Mouse (Mus musculus): ENCODE results near the gene Rspo3. TPM values are rescaled to one million over a fixed set of nuclear protein-coding genes. Genes with fewer than 3 reads are reported as not detected.

The Rspo3 gene
- polyA plus RNA-seq, 1 experiment from 2014 or later: 12.0 TPM

DNA sequence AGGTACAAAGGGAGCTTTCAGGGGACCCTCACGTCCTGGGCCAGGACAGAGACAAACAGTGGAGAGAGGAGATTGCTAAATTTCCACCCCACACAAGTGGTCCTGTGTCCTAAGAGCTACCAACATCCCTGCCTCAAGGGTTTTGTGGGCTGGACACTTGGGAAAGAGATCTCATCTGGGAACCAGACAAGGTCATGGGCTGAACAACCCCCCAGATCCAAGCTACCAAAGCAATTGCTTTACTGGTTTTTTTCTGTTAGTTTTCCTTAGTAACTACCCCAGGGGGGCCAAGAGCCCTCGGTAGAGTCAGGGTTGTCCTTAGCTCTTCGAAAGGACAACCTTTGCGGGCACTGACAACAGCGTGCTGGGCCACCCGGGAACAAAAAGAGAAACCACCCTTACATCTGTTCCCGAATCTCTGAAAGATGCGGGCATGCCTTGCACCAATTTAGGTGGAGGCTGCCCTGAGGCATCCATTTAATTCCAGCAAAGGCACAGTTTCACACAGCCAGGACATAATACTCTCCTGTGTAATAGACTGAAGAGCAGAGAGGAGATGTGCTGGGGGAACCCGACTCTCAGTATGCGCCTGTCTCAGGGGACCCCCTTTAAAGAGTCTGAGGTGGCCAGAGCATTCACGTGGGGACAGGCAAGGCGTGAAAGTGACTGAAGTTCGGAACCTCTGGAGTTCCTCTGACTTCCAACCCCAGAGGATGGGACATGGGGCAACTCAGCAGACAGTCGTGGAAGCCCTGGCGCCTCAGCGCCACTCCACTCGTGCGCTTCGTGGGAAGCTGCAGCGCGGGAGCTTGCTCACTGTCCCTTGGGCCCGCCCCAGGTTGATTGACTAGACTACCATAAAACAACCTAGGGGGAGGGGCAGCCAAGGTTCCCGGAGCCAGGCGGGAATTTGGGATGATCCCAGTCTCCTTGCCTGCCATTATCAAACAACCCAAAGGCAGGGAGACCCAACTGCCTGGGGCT, 1.5 kb downstream of the Rspo3 start:
- peak overlapping the region; percentile 70 for H3K9ac ChIP-seq (ENCODE audit: low read length)
- peak overlapping the region; percentile 73 for H3K4me3 ChIP-seq (replicated peaks; ENCODE audit: low read length)
- H3K27me3 ChIP-seq (ENCODE audit: control insufficient read depth, insufficient read depth, low read length): peaks cover 10% of the 10 kb centered on the region
- no peak overlapping the region for H3K27ac ChIP-seq (ENCODE audit: low read length)
- WGBS: 3% methylated on average over 24 of the region's 24 CpGs
- peaks cover 8% of the 10 kb centered on the region; the same call in 1 of the 2 replicates for H3K4me1 ChIP-seq (ENCODE audit: control insufficient read depth, insufficient read depth, low read length)
- peak overlapping the region; percentile 88 for H3K4me2 ChIP-seq (ENCODE audit: low read depth, low read length)
- H3K9me3 ChIP-seq (replicated peaks; ENCODE audit: control insufficient read depth, low read length): no peaks in the 10 kb centered on the region
- H3K36me3 ChIP-seq (ENCODE audit: control insufficient read depth, insufficient read depth, low read length): no peaks in the 10 kb centered on the region
- no peak for ATAC-seq (ENCODE audit: insufficient read depth, low FRiP score)

DNA sequence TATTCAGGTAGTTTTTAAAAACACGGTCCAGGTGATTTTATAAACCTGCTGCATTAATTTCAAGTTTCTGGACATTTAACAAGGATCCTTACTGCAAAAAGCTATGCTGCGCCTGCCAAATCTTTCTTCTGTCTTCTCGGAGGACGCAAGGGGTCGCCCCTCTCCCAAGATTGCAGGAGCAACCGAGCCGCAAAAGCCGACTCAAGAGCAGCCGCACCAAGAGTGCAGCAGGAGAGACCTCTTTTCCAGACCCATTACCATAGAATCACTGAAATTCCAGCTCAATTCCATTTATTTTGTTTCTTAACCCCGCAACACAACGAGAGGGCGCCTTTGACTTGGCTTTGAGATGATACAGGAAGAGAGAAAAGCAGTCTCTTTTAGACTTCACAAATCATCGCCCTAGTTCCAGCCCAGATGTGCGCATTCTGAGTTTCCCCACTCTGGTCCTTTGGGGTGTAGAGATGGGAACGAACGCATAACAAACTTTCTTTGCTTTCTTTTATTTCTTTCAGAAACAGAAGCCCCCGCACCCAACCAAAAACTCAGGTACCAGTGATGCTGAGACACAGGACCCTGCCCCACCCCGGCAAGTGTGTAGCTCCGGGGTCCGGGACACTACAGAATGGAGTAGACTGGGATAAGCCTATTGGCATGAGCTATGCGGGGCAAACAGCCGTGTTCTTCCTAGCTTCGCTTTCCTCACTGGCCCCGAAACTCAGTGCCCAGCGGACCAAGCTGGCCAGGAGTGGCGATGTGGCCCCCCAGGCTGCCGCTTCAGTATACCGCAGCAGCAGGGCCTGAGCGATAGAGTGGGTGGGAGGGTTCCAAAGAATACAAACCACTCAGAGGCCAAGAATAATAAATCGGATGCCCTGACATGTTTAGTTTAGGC, 2.6 kb downstream of the Rspo3 start:
- H3K4me2 ChIP-seq (ENCODE audit: low read depth, low read length): peak overlapping the region; percentile 88
- under 1% methylated on average over 30 of the region's 30 CpGs for WGBS
- H3K4me3 ChIP-seq (replicated peaks; ENCODE audit: low read length): peak overlapping the region; percentile 73
- H3K36me3 ChIP-seq (ENCODE audit: control insufficient read depth, insufficient read depth, low read length): no peaks in the 10 kb centered on the region
- H3K27me3 ChIP-seq (ENCODE audit: control insufficient read depth, insufficient read depth, low read length): peaks cover 10% of the 10 kb centered on the region
- no peaks in the 10 kb centered on the region for H3K9me3 ChIP-seq (replicated peaks; ENCODE audit: control insufficient read depth, low read length)
- H3K9ac ChIP-seq (ENCODE audit: low read length): peak overlapping the region; percentile 70
- H3K4me1 ChIP-seq (ENCODE audit: control insufficient read depth, insufficient read depth, low read length): peaks cover 8% of the 10 kb centered on the region; the same call in 1 of the 2 replicates
- peak; percentile 61; the same call in 1 of the 2 replicates for ATAC-seq (ENCODE audit: insufficient read depth, low FRiP score)
- peak overlapping the region; percentile 37; the same call in 1 of the 2 replicates for H3K27ac ChIP-seq (ENCODE audit: low read length)

DNA sequence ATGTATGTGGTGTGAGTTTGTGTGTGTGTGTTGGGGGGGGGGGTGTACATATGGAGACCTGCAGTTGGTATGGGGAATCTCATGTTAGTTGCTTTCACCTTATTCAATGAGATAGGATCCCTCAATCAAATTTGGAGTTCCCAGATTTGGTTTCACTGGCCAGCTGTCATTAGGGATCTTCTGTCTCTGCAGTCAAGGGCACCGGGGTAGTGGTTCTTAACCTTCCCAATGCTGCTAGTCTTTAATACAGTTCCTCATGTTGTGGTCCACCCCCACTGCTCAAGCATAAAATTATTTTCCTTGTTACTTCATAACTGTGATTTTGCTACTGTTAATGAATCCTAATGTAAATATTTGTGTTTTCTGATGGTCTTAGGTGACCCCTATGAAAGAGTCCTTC, 22.1 kb downstream of the Rspo3 start:
- no peaks in the 10 kb centered on the region for H3K36me3 ChIP-seq (ENCODE audit: control insufficient read depth, insufficient read depth, low read length)
- no peaks in the 10 kb centered on the region for H3K27me3 ChIP-seq (ENCODE audit: control insufficient read depth, insufficient read depth, low read length)
- H3K4me2 ChIP-seq (ENCODE audit: low read depth, low read length): no peak overlapping the region
- H3K9ac ChIP-seq (ENCODE audit: low read length): no peak overlapping the region
- no peak overlapping the region for H3K4me3 ChIP-seq (replicated peaks; ENCODE audit: low read length)
- no peak for ATAC-seq (ENCODE audit: insufficient read depth, low FRiP score)
- no peaks in the 10 kb centered on the region for H3K4me1 ChIP-seq (ENCODE audit: control insufficient read depth, insufficient read depth, low read length)
- WGBS: 85% methylated on average over 1 of the region's 1 CpGs
- H3K27ac ChIP-seq (ENCODE audit: low read length): no peak overlapping the region
- H3K9me3 ChIP-seq (replicated peaks; ENCODE audit: control insufficient read depth, low read length): no peaks in the 10 kb centered on the region

DNA sequence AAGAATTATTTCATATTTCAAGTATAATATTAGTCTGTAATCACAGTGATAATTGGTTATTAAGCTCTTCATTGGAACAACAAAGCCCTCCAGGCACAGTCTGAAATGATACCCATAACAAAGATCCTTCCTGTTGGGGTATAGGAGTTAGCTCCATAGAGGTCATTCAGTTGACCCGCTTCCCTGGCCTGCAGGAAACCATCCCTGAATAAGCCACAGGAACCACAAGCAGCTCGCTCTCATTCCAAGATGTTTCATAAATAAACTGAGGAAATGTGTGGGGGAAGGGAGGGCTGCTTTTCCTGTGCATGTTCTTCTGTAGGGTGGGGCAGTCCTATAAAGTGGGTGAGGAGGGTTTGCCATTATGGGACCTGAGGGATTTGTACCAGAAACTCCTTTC, 27.5 kb downstream of the Rspo3 start:
- H3K9me3 ChIP-seq (replicated peaks; ENCODE audit: control insufficient read depth, low read length): no peaks in the 10 kb centered on the region
- WGBS: 67% methylated on average over 2 of the region's 2 CpGs
- H3K4me1 ChIP-seq (ENCODE audit: control insufficient read depth, insufficient read depth, low read length): no peaks in the 10 kb centered on the region
- H3K27ac ChIP-seq (ENCODE audit: low read length): no peak overlapping the region
- no peak for ATAC-seq (ENCODE audit: insufficient read depth, low FRiP score)
- H3K36me3 ChIP-seq (ENCODE audit: control insufficient read depth, insufficient read depth, low read length): no peaks in the 10 kb centered on the region
- H3K27me3 ChIP-seq (ENCODE audit: control insufficient read depth, insufficient read depth, low read length): no peaks in the 10 kb centered on the region
- no peak overlapping the region for H3K4me2 ChIP-seq (ENCODE audit: low read depth, low read length)
- H3K9ac ChIP-seq (ENCODE audit: low read length): no peak overlapping the region
- no peak overlapping the region for H3K4me3 ChIP-seq (replicated peaks; ENCODE audit: low read length)

DNA sequence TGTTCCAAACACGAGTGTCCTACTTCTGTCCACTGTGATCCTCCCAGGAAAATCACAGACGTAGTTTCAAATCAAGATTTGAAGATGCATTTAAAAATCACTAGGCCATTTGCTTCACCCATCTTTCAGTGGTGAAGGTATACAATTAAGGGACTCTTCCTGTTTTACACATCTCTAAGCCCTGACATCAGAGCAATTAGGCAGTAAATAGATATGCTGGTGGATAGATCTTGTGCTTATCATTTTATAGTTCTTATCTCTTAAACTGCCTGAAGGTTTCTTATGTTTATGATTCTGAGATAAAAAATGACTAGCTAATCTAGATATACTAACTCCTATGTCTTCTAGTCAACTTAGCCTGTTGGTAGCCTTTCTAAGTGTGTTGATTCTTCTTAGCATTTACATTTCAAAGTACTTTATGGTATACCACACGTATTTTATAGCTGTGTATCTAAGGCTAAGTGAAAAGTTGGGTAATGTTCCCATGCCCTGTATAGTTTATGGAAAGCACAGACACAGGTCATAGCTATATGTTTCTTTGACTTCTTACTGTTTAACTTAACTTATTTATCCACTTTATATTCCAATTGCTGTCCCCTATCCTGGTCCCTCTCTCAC, 38.4 kb downstream of the Rspo3 start:
- no peaks in the 10 kb centered on the region for H3K27me3 ChIP-seq (ENCODE audit: control insufficient read depth, insufficient read depth, low read length)
- no peak overlapping the region for H3K4me3 ChIP-seq (replicated peaks; ENCODE audit: low read length)
- H3K27ac ChIP-seq (ENCODE audit: low read length): no peak overlapping the region
- no peaks in the 10 kb centered on the region for H3K9me3 ChIP-seq (replicated peaks; ENCODE audit: control insufficient read depth, low read length)
- ATAC-seq (ENCODE audit: insufficient read depth, low FRiP score): no peak
- no peak overlapping the region for H3K9ac ChIP-seq (ENCODE audit: low read length)
- no peaks in the 10 kb centered on the region for H3K36me3 ChIP-seq (ENCODE audit: control insufficient read depth, insufficient read depth, low read length)
- H3K4me1 ChIP-seq (ENCODE audit: control insufficient read depth, insufficient read depth, low read length): no peaks in the 10 kb centered on the region
- 67% methylated on average over 3 of the region's 3 CpGs for WGBS
- no peak overlapping the region for H3K4me2 ChIP-seq (ENCODE audit: low read depth, low read length)

DNA sequence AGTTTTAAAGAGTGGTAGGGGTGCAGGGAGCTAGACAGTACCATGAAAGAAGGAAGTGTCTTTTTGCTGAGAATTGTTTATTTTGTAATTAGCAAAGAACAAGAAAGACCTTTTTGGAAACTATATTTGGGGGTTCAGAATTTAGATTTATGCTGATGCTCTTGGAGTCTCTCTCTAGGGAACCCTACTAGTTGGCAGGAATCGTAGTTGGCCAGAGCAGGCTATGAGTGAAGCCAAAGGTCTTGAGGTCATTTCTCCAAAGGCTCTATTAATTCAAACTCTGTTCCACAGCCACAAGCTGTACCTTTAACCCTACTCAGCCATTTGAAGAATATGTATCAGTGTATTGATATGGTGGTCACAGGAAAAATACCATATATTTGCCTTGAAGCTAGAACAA, 41.7 kb downstream of the Rspo3 start:
- no peaks in the 10 kb centered on the region for H3K4me1 ChIP-seq (ENCODE audit: control insufficient read depth, insufficient read depth, low read length)
- ATAC-seq (ENCODE audit: insufficient read depth, low FRiP score): no peak
- H3K36me3 ChIP-seq (ENCODE audit: control insufficient read depth, insufficient read depth, low read length): no peaks in the 10 kb centered on the region
- no peak overlapping the region for H3K4me3 ChIP-seq (replicated peaks; ENCODE audit: low read length)
- H3K4me2 ChIP-seq (ENCODE audit: low read depth, low read length): no peak overlapping the region
- no peaks in the 10 kb centered on the region for H3K9me3 ChIP-seq (replicated peaks; ENCODE audit: control insufficient read depth, low read length)
- no peaks in the 10 kb centered on the region for H3K27me3 ChIP-seq (ENCODE audit: control insufficient read depth, insufficient read depth, low read length)
- no peak overlapping the region for H3K27ac ChIP-seq (ENCODE audit: low read length)
- 70% methylated on average over 1 of the region's 1 CpGs for WGBS
- no peak overlapping the region for H3K9ac ChIP-seq (ENCODE audit: low read length)

DNA sequence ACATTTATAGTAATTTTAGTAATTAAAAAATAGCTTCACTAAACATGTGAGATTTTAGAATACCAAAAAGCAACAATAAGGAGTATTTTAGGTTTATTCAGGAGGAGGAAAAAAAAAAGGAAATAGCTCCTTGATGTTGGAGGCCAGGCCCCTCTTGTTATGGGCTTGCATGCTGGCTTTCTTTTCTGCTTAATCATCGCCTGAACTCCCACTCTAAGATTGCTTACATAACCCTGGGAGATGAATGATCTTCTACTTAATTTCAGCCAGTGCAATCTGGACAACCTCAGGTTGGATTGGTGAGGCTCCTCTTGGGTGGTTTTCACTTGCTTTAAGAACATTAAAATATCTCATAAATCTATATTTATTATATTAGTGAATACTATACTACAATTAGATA, 54.7 kb downstream of the Rspo3 start:
- Histone ChIP-seq H3K27me3 (ENCODE audit: control insufficient read depth, insufficient read depth, low read length) (no peaks in the 10 kb centered on the region), H3K9ac (ENCODE audit: low read length) (no peak overlapping the region), H3K36me3 (ENCODE audit: control insufficient read depth, insufficient read depth, low read length) (no peaks in the 10 kb centered on the region), H3K9me3 (replicated peaks; ENCODE audit: control insufficient read depth, low read length) (no peaks in the 10 kb centered on the region), H3K4me2 (ENCODE audit: low read depth, low read length) (no peak overlapping the region), H3K4me3 (replicated peaks; ENCODE audit: low read length) (no peak overlapping the region), H3K4me1 (ENCODE audit: control insufficient read depth, insufficient read depth, low read length) (peaks cover 3% of the 10 kb centered on the region; the same call in 1 of the 2 replicates), H3K27ac (ENCODE audit: low read length) (no peak overlapping the region)
- ATAC-seq (ENCODE audit: insufficient read depth, low FRiP score): no peak
- WGBS: 30% methylated on average over 1 of the region's 1 CpGs

DNA sequence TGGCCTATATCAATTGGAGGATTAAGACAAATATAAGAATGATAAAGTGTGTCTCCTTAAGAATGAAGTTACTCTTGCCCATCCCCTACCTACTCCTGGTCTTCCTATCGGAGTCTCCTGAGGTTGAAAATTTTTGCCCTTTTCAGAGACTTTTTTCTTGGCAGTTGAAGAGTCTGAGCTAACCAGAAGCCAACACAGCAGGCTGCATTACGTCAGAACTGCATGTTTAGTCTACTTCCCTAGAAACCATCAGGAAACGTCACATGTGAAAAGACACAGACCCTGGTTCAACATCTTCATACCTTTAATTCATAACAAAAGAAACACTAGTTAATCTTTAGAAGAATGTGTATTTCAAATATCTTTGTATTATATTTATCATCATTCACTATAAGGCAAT, 56.3 kb downstream of the Rspo3 start:
- Histone ChIP-seq H3K4me1 (ENCODE audit: control insufficient read depth, insufficient read depth, low read length) (peaks cover 3% of the 10 kb centered on the region; the same call in 1 of the 2 replicates), H3K9ac (ENCODE audit: low read length) (no peak overlapping the region), H3K36me3 (ENCODE audit: control insufficient read depth, insufficient read depth, low read length) (no peaks in the 10 kb centered on the region), H3K9me3 (replicated peaks; ENCODE audit: control insufficient read depth, low read length) (no peaks in the 10 kb centered on the region), H3K4me3 (replicated peaks; ENCODE audit: low read length) (no peak overlapping the region), H3K27me3 (ENCODE audit: control insufficient read depth, insufficient read depth, low read length) (no peaks in the 10 kb centered on the region), H3K27ac (ENCODE audit: low read length) (no peak overlapping the region), H3K4me2 (ENCODE audit: low read depth, low read length) (no peak overlapping the region)
- 35% methylated on average over 3 of the region's 3 CpGs for WGBS
- ATAC-seq (ENCODE audit: insufficient read depth, low FRiP score): peak; percentile 62; the same call in 1 of the 2 replicates
